Mouse (Mus musculus) cerebellum, postnatal 10 days (tissue): ENCODE measurements around the gene Zfp217.

ENCODE experiments used
- DNase-seq, 2 experiments: peaks; one replicate each; pipeline ENCODE4 v3.0.0; 2021; ENCODE audit warnings: mixed read lengths in 2 of 2

The Zfp217 gene

GRCm38 (mm10) chr2:170158251-170158650 lies 10.3 kb upstream of the Zfp217 start:
- DNase-seq, result no peak

- no peak for DNase-seq
These were observed 9.6 kb upstream of the Zfp217 start for GRCm38 (mm10) chr2:170157280-170158200.

GRCm38 (mm10) chr2:170155089-170155740 lies 7.3 kb upstream of the Zfp217 start:
- peak; percentile 65 for DNase-seq

- DNase-seq, result peak in 1 of 2 experiments; percentile 10
These were observed 6.8 kb upstream of the Zfp217 start for GRCm38 (mm10) chr2:170154738-170155088.

- no peak for DNase-seq
These were observed 6.4 kb upstream of the Zfp217 start for GRCm38 (mm10) chr2:170154301-170154721.

- DNase-seq, result peak; percentile 20 to 25
These were observed 5.7 kb upstream of the Zfp217 start for GRCm38 (mm10) chr2:170153421-170154271.

- no peak for DNase-seq
These were observed 5.0 kb upstream of the Zfp217 start for GRCm38 (mm10) chr2:170152856-170153255.

- DNase-seq, result no peak
These were observed 4.3 kb upstream of the Zfp217 start for GRCm38 (mm10) chr2:170152036-170152686.

GRCm38 (mm10) chr2:170151470-170151869 lies 3.6 kb upstream of the Zfp217 start:
- no peak for DNase-seq

- DNase-seq, result no peak
These were observed 925 bp upstream of the Zfp217 start for GRCm38 (mm10) chr2:170148828-170149227.

- DNase-seq, result no peak
These were observed 733 bp downstream of the Zfp217 start for GRCm38 (mm10) chr2:170147170-170147569.

GRCm38 (mm10) chr2:170144343-170144742 lies 3.6 kb downstream of the Zfp217 start:
- no peak for DNase-seq

GRCm38 (mm10) chr2:170143861-170144260 lies 4.0 kb downstream of the Zfp217 start:
- no peak for DNase-seq

- DNase-seq, result no peak
These were observed 5.4 kb downstream of the Zfp217 start for GRCm38 (mm10) chr2:170142542-170142941.

- no peak for DNase-seq
These were observed 6.4 kb downstream of the Zfp217 start for GRCm38 (mm10) chr2:170141481-170141880.

- no peak for DNase-seq
These were observed 8.4 kb downstream of the Zfp217 start for GRCm38 (mm10) chr2:170139411-170140046.

GRCm38 (mm10) chr2:170136928-170137327 lies 11.0 kb downstream of the Zfp217 start:
- no peak for DNase-seq

- DNase-seq, result no peak
These were observed 12.1 kb downstream of the Zfp217 start for GRCm38 (mm10) chr2:170135820-170136219.

GRCm38 (mm10) chr2:170134026-170134690 lies 13.7 kb downstream of the Zfp217 start:
- no peak for DNase-seq

- DNase-seq, result peak; percentile 79 to 81
These were observed 14.7 kb downstream of the Zfp217 start for GRCm38 (mm10) chr2:170133093-170133731.

- no peak for DNase-seq
These were observed 15.2 kb downstream of the Zfp217 start for GRCm38 (mm10) chr2:170132716-170133092.
